Mouse (Mus musculus) adrenal gland, adult 2 months (tissue): ENCODE measurements at regions not wholly inside any gene's neighbourhood (a gene's known extent, or its start where the extent isn't known, plus 50 kb on each side); places are given as distances from the start of the nearest gene placed in this dataset.
"Not testable (repeated sequence)": the region's sequence is repeated elsewhere in the genome, so short reads cannot be mapped to it uniquely, and the experiment has no call there.

Experiments used
- DNase-seq: peaks from one replicate; pipeline ENCODE4 v3.0.0; 2021

DNA sequence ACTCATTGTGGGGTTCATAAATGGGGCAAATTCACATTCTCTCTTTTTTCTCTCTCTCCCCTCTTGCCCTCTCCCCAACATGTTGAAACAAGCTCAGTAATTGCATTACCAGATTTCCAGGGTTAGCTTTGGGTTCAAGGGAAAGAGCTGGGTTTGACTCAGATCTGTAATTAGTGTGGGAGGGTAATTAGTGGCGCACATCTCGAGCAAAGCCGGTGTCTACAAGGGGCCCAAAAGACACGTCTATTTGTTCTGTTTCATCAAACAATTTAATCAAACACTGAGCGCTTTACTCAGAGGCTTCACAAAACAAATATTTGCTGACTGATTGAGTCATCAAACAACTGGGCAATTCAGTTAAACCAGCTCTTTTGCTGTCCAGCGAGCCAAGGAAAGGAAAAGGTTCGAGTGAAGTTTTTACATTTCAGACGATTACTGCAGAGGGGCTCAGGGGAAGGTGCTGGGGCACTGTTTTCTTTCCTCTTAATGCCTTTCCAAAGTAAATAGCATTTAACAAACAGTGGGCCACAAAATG, 193.6 kb upstream of the Six2 start:
- no peak for DNase-seq

DNA sequence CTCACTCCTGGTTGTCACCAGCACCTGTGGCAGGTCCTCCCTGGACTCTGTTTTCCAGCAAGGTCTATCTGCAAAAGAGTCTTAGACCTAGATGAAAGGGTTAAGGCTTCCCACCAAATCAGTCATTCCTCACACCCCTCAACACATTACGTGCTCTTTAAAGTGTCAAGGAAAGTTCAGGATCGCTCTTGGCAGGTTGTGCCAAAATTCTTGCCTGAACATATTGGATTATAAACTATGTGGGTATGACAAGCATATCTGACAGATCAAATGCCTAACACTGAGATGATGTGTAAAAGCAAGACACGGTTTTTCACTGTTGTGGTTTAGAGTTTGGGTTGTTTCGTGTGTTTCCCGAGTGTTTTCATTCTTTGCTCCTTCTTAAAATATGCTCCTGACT, 193.0 kb upstream of the Six2 start:
- DNase-seq: no peak

DNA sequence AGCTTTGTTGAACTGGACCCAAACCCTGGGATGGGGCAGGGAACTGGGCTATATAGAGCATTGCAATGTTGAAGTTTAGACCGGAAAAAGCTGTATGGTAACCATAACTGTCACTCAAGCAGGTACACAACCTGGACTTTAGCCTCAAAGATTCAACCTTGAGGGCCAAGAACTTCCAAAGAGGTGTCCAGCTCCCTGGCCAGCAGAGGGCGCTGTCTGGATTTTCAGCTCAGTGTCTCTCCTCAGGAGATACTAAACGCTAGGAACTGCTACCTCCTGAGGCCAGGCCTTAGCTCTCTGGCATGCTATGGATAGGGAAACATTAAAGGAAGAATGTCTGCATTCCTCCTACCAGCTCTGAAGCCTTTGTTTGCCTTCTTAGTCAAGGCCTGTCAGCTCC, 189.4 kb upstream of the Six2 start:
- DNase-seq: peak; percentile 43

DNA sequence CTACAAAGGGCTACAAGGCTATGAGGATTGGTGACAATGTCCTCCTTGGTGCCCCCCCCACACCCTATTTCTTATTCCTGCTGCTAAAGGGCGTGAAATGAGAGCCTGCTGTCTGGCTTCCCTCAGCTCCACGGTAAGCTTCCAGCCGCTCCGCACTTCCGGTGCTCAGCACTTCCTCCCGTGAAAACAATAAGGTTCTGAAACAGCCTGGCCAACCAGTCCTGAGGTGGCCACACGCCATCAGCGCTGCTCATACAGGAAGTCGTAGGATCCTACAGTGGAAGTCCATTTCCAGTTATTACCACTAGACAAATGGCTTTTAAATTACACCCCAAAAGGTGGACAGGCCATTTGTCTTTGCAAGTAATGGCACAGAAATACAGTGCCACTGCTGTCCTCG, 188.8 kb upstream of the Six2 start:
- no peak for DNase-seq

DNA sequence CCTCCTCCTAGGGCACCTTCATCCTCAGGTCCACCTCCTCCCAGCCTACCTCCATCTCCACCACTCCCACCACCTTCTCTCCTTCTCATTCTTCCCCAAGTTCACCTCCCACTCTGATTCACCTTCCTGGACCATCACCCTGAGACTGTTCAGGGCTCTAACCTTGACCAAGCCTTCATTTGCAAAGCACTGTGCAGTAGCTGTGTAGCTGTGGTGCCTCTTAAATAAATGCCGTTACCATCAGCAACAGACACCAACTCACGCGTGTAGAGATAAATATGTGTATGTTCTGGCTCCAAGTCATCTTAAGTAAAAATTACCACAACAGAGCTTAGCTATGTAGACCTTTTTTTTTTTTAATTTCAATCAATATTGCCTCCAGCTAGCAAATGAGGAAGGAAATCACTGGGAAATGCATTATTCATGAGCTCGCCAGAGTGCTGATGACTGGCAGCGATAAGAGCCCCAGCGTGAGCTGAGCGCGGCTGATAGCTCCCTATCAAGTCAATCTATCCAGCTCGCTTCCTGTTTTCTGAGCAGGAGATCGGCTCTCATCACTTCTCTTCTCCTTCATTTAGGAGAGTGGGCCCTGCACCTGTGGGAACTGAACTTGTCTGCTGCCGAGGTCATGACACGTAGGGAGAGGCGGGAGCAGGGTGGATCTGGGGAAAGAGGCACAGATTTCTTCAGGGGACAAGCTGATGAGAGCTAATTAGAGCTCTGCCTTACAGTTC, 185.9 kb upstream of the Six2 start:
- DNase-seq: no peak

DNA sequence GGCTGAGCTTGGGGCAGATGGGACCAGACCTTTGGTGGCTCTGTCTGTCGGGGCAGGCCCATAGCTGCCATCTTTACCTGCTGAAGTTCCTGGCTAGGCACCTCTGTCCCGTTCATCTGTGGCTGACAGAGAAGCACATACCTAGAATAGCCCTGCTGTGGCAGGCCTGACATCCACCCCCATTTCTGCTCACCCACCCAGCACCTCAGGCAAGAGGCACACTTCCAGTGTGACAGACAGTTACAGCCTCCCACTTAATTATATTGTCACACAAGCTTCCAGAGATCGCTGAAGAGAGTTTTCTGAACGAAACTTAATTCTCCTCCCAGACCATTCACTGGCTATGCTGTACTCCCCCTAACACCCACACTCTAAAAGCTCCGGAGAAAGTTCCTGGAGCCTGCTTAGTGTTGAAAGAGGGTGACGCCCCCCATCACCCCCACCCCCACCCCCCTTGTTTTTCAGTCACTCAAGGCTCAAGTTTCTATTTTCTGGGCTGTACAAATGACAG, 184.9 kb upstream of the Six2 start:
- no peak for DNase-seq

DNA sequence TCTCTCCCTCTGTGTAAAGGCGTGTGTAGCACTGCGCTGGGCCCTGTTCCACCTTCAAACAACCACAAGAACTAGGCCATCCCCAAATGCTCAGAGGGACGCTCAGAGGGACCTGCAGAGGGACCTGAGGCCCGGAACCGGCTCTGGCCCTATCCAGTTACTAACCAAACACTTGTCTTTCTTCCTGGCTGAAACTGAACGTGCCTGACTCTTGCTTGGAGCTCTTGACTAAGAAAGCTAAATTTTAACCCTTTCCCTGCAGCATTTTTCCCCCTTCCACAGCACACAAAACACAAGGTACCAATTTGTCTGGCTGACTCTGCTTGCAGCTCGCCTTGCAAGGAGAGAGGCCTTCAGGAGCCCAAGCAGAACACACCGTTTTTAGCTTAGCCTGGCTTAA, 182.3 kb upstream of the Six2 start:
- DNase-seq: no peak

DNA sequence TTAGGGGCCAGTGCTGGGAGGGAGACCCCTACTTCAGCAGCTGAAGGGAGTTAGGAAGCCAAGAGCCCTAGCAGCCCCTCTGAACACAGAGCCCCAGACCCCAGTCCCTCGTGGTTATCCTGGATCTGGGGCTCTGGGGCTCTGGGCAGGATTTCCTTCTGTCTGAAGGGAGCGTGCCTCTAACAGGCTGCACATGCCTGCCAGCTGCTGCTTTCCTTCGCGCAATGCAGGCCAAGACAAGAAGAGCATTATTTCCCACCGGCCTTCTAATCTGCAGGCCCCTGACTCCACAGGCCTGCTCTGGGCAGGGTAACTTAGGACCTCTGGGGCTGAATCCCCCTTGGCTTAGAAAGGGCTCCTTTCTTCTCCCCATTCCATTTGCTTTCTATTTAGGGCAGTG, 181.1 kb upstream of the Six2 start:
- DNase-seq: no peak

DNA sequence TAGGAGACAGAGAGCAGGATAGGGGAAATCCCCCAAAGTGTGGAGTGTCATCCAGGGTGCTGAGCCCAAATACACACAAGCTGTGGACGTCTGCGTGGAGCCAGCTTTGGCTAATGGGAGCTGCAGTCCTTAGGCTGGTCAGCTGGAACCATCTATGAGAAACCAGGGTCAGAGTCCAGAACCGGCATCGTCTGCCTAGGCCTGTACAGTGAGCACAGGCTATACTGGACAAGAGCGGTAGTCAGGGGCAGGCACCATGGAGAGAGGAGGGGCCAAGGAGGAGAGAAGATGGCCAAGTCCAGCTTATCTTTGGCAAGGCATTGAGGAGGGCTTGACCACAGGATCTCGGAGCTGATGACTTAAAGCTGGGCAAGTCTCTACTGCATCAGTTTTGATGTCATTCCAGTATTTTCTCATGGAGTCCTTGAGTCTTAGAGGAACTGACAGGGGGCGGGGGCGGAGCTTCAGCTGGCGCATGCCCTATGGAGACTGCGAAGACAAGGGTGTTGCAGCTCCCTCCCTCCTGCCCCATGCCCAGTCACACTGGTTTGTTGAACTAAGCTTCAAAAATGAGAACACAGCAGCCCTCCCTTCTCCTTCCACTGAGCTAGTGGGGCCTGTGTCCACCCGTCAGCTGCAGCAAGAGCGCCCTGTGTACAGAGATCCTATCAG, 180.0 kb upstream of the Six2 start:
- DNase-seq: no peak

DNA sequence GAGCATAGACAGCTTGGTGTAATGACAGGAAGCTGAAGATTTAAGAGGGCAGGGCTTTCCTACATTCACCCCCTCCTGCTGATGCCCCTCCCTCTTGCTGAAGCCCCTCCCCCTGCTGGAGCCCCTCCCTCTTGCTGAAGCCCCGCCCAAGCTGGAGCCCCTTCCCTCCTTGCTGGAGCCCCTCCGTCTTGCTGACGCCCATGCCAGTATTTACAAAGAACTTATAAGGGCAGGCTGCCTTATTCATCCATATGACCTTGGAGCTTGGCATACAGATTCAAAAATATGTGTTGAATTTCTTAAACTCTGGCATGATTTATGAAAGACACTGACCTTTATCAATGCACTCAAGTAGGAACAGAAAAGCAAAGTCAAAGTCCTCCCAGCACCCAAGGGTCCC, 178.5 kb upstream of the Six2 start:
- peak; percentile 56 for DNase-seq

DNA sequence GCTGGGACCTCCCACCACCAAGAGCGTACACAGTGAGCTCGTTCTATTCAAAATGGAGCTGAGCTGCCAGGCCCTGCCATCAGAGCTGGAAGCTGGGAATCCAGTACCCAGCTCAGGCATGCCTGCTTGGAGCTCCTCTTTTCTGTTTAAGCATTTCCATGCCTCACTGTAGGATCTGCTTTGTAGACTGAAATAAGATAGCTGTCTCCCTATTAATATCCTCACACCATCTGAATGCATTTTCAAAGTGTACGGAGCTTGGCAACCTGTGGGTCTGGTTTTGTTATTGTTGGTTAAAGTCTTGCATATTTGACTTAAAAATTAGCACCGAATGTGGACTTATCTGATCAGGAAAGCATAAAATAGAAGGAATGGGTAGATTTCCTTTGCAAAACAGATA, 177.9 kb upstream of the Six2 start:
- no peak for DNase-seq

DNA sequence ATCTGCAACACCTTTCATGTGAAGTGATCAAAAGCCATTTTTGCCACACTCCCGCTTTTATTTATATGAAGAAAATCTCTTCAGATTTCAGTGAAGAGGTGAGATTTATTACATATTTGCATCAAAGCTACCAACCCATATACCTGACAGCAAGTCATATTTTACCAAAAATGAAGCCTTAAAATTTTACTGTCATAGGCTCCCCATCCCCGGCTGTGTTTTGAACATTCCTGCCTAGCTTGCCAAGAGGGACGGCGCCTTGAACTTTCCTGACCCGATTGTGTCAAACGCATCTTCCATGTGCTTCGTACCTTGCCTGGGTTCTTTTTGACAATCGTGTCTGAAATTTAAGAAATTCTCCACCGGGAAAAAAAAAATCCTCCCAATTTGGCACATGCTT, 173.3 kb upstream of the Six2 start:
- DNase-seq: peak; percentile 72

DNA sequence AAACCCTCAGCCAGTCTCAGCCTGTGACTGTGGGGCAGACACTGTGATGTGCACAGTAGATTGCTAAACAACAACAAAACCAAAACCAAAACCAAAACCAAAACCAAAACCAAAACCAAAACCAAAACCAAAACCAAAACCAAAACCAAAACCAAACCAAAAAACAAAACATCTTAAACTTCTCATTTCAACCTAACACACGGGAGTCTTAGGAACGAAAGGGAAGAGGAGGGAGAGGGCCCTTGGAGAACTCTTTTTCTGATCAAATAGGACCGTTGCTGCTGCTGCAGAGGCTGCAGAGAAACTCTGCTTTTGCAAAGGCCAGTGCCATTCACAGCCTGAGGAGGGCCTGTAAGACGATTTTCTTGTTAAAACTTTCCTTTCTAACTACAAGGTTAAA, 172.7 kb upstream of the Six2 start:
- DNase-seq: no peak

DNA sequence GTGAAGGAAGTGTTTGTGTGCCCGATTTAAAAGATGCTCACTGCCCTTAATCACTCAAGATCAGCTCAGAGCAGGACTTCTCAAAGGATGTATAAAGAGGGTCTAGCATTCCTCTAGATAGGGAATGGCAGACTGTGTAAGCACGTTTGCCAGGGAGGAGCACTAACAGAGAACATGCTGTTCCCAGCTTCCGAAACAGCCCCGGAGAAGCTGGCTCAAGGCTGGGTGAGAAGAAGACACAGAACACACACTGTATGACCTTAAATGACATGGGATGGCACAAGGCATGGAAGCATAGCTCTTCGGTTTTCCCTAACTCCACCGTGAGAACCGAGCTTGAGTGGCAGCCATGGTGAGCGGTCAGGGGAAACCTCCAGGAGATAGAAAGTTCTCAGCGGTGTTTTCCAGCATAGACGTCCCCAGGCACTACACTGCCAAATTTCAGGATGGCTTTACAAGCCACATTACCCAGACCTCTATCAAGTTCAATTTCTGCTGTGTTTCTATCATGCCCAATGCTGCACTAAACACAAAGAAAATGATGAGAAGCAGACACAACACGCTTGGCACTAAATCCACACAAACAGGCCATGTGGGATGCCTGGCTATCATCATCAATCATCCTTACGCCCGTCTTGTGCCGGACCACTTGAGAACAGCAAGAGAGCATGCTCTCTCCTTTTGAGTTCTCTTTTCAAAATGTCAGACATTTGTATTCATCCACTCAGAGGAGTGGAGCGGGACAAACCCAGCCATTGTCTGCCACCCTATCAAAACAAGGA, 172.0 kb upstream of the Six2 start:
- DNase-seq: no peak

DNA sequence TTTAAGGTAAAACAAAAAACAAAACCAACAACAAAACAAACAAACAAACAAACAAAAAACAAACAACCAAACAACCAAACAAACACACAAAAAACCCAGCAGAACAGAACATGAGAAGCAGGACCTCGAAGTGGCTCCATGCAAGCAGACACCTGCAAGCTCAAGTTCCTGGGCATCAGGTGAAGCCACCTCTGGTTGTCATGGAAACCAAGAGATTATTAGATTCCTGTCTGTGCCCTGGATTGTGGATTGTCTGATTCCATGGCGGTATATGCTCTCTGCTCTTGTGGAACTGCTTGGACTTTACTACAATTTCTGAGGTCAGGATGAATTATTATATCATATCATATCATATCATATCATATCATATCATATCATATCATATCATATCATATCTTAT, 170.4 kb upstream of the Six2 start:
- no peak for DNase-seq

DNA sequence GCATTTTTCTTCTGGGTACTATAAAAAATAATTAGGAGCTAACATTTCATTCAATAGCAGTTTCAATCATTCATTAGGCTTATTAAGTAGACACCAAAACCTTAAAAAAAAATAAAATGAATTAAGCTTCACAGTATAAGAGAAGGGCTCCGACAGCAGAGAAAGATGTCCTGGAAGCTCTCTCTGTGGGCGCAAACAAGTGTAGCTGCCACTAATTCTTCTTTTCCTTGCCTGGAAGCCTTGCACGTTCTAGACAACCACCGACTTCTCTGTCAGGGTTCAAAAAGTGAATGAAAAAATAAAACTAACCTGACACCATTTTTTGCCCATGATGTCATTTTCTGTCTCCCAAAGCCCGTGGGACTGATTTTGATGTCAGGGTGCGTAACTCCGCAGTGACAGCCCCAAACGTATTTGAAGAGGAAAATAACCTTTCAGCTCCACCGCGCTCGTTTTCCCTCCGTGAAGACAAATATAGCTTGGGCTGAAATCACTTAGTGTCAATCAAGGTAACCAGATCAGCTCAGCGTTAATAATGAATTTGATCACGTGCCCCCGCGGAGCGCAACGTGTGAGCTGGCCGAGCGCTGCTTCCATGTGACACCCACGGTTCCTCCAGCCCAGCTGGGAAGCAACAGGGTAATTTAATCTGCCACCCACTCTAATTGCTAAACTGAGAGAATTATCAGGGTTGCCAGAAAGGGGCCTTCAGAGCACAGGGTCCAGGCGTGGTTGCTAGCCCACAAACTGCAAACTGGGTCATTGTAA, 169.8 kb upstream of the Six2 start:
- DNase-seq: peak; percentile 17

DNA sequence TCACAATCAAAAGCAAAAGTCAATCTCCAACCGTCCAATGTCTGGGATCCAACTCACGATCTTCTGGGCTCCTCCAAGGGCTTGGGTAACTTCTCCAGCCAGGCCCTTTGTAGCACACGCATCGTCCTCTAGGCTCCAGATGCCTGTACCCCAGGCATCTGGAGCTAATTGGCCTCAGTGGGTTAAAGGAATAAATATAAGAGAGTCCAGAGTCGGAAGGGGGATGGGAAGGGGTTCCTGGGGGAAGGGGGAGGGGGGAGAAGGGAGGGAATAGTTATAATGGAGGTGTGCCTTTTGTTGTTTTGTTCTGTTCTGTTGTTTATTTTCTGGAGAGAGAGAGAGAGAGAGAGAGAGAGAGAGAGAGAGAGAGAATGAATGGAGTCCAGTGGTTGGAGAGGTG, 168.8 kb upstream of the Six2 start:
- not testable (repeated sequence) for DNase-seq

DNA sequence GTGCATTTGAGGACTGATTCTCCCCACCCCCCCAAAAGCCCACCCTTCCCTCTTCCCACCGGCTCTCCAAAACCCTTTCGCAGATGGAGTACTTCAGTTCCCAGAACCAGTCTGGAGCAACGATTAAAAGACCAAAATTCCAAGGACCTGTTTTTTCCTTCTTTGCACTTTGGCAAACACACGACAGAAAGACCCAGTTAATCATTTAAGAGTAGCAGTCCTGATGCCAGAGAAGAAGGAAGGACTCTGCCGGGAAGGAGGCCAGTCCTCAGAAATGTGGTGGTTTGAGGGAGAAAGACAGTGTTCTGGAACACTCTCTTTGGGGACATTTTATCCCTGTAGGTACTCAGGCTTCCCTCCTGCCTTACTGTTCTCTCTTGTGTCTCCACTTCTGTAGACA, 165.1 kb upstream of the Six2 start:
- no peak for DNase-seq

DNA sequence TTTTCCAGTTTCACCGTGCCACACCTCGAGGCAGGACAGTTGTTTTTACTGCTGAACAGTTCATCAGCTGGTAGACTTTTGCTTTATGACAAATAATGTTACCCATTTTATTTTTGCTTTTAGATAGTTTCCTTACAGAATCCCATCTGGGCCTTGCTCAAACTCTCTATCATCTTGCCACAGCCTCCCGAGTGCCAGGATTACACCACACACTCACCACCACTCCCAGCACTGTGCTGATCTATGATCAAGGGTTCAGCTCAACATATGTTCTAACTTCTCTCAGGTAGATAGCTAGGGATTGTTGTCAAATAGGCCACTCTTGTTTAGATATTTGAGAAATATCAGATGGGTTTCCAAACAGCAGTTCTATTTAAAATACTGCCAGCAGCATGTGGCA, 160.5 kb upstream of the Six2 start:
- no peak for DNase-seq

DNA sequence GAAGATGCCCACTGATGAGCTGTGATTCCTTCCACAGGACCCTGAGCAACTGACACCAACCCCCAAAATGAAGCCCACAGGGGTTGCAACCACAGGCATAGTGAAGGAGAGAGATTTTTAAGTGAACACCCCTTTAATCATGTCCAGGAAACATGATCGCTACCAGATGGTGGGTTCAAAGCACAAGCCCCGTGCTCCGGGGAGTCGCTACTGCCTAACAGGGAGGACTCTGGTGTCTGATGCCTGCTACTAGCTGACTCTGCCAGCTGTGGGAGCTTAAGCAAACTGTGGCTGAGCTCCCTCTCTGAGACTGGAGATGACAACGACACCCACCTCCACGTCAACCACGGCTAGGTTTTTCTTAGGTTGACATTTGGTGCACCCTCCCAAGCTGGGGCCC, 159.7 kb upstream of the Six2 start:
- DNase-seq: no peak

DNA sequence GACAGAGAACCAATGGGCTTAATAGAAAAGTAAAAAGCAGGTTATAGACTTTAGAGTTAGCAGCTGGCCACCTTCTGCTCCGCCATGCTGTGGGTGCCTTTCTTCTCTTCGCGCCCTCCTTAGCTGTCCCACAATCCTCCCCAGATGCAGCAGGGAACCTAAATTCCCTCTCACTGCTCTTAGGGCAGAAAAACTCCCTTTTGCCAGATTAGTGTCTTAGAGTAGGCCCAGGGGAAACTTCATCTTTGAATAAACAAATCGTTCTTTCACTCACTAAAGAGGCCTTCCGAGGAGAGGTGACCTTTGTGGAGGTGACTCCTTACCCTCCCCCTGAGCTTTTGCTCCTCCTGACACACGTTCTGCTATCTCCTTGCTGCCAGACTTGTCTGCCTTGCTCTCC, 157.0 kb upstream of the Six2 start:
- no peak for DNase-seq

DNA sequence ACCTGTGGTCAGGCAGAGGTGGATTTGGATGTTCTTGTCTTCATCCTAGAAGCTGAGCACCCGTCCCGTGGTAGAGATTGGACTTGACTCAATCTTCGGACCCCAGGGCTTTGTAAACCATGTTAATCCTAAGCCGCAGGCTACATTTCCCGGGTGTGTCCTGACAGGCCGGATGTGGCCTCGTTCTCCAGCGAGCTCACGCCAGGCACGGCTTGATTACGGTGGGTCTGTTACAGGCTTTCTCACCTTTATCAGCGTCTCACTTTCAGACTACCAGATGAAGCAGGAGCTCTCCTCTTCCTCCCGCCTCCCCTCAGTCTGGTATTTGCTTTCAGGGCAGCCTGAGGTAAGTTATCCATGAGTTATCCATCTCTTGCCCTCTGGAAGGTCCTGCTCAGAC, 156.4 kb upstream of the Six2 start:
- no peak for DNase-seq
